Mouse (Mus musculus): ENCODE data around the gene Mmp17. TPM values are rescaled to one million over a fixed set of nuclear protein-coding genes. Genes with fewer than 3 reads are reported as not detected.

Mmp17 gene
- polyA plus RNA-seq, 1 experiment from 2014 or later, result 11.7 TPM

GRCm38 (mm10) chr5:129581015-129581414 is 3.0 kb upstream of the Mmp17 start:
- no peak for ATAC-seq
- 86% methylated on average over 7 of the region's 7 CpGs for WGBS

GRCm38 (mm10) chr5:129583331-129583730 is 638 bp upstream of the Mmp17 start:
- peaks cover 18% of the 10 kb centered on the region for H3K4me1 ChIP-seq (ENCODE audit: control insufficient read depth, insufficient read depth, low read length)
- peaks cover 9% of the 10 kb centered on the region; the same call in 1 of the 2 replicates for H3K27me3 ChIP-seq (ENCODE audit: control insufficient read depth, insufficient read depth, low read depth, low read length)
- peak; percentile 20 for ATAC-seq
- H3K36me3 ChIP-seq (ENCODE audit: control insufficient read depth, insufficient read depth, low read length), result no peaks in the 10 kb centered on the region
- H3K4me3 ChIP-seq (ENCODE audit: low read depth, low read length), result peak overlapping the region; percentile 90
- no peaks in the 10 kb centered on the region for H3K9me3 ChIP-seq (replicated peaks; ENCODE audit: control insufficient read depth, low read length, poor library complexity, severe bottlenecking)
- peak overlapping the region; percentile 95 for H3K4me2 ChIP-seq (ENCODE audit: low read length)
- H3K27ac ChIP-seq (ENCODE audit: low read length), result no peak overlapping the region
- peak overlapping the region; percentile 92 for H3K9ac ChIP-seq (ENCODE audit: low read depth, low read length)
- WGBS, result 4% methylated on average over 12 of the region's 12 CpGs

More at GRCm38 (mm10) chr5:129581015-129581414, 3.0 kb upstream of the Mmp17 start:
- Histone ChIP-seq H3K27me3 (ENCODE audit: control insufficient read depth, insufficient read depth, low read depth, low read length) (peaks cover 9% of the 10 kb centered on the region; the same call in 1 of the 2 replicates), H3K9ac (ENCODE audit: low read depth, low read length) (no peak overlapping the region), H3K4me2 (ENCODE audit: low read length) (no peak overlapping the region), H3K4me1 (ENCODE audit: control insufficient read depth, insufficient read depth, low read length) (peaks cover 13% of the 10 kb centered on the region), H3K4me3 (ENCODE audit: low read depth, low read length) (no peak overlapping the region), H3K27ac (ENCODE audit: low read length) (no peak overlapping the region), H3K36me3 (ENCODE audit: control insufficient read depth, insufficient read depth, low read length) (no peaks in the 10 kb centered on the region), H3K9me3 (replicated peaks; ENCODE audit: control insufficient read depth, low read length, poor library complexity, severe bottlenecking) (no peaks in the 10 kb centered on the region)

DNA sequence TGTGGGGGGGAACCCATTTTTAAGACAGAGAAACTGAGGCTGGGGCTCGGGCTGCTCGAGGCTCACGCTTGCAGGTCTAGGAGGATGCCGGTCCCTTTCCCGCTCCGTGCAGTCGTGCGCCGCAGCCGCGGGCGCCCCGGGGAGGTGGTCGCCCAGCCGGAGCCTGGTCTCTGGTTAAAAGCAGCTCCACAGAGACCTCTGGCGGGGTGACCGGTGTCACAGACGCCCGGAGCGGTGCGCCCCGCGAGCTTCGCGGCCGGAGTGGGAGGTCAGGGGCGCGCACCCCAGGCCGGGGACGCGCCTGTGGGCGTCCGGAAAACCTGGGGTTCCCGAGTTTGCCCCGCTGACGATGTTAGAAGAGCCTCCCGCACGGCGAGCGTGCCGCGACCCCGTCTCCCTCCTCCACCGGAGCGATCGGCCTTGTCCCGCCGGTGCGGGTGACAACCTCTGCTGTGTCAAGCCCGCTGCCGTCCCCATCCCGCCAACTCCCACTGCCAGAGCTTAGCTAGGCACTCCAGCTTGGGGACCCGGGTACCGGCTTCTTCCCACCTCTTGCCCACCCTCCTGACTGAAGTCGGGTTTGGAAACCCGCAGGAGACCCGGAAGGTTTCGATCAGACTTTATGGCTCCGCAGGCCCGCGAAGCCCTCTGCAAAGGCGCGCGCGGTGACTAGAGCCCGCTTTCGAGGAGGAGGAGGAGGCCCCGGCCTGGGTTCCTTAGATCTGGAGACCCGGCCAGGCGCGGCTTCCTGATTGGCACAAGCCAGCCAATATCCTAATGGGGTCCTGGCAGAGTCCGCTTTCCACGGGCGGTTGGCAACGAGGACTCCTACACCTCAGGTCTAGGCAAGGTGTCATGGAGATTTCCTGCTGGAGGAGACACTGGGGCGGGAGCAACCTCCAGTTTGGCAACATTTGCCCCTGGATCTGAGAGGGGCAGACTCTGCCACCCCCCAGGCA is 893 bp downstream of the Mmp17 start:
- Histone ChIP-seq H3K27me3 (ENCODE audit: control insufficient read depth, insufficient read depth, low read depth, low read length) (peaks cover 9% of the 10 kb centered on the region; the same call in 1 of the 2 replicates), H3K4me2 (ENCODE audit: low read length) (peak overlapping the region; percentile 95), H3K36me3 (ENCODE audit: control insufficient read depth, insufficient read depth, low read length) (no peaks in the 10 kb centered on the region), H3K27ac (ENCODE audit: low read length) (peak overlapping the region; percentile 43), H3K4me3 (ENCODE audit: low read depth, low read length) (peak overlapping the region; percentile 90), H3K4me1 (ENCODE audit: control insufficient read depth, insufficient read depth, low read length) (peaks cover 18% of the 10 kb centered on the region), H3K9ac (ENCODE audit: low read depth, low read length) (peak overlapping the region; percentile 92), H3K9me3 (replicated peaks; ENCODE audit: control insufficient read depth, low read length, poor library complexity, severe bottlenecking) (no peaks in the 10 kb centered on the region)
- WGBS, result 0% methylated on average over 76 of the region's 76 CpGs
- ATAC-seq, result peak; percentile 41; the same call in 1 of the 2 replicates

DNA sequence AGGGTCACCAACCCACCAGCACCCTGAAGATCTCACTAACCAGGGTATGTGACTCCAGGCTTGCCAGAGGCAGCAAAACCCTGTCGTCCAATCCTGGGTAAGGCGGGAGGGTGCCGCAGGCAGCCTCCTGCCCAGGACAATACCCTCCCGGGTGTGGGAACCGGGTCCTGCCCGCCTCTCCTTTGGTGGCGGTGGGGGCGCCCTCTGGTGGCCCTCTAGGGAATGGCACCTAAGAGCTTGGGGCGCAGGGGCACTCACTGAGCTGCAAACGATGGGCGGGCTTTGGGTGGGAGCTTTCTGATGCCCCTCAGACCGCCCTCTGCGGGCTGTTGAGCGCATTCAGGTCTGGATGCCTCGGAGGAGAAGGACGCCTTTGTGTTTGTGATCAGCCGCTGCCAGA is 2.0 kb downstream of the Mmp17 start:
- Histone ChIP-seq H3K4me3 (ENCODE audit: low read depth, low read length) (peak overlapping the region; percentile 90), H3K4me1 (ENCODE audit: control insufficient read depth, insufficient read depth, low read length) (peaks cover 24% of the 10 kb centered on the region), H3K9me3 (replicated peaks; ENCODE audit: control insufficient read depth, low read length, poor library complexity, severe bottlenecking) (no peaks in the 10 kb centered on the region), H3K9ac (ENCODE audit: low read depth, low read length) (peak overlapping the region; percentile 71), H3K27me3 (ENCODE audit: control insufficient read depth, insufficient read depth, low read depth, low read length) (peaks cover 8% of the 10 kb centered on the region; the same call in 1 of the 2 replicates), H3K4me2 (ENCODE audit: low read length) (peak overlapping the region; percentile 95), H3K36me3 (ENCODE audit: control insufficient read depth, insufficient read depth, low read length) (no peaks in the 10 kb centered on the region), H3K27ac (ENCODE audit: low read length) (peak overlapping the region; percentile 53)
- WGBS, result under 1% methylated on average over 17 of the region's 17 CpGs
- ATAC-seq, result peak; percentile 57

DNA sequence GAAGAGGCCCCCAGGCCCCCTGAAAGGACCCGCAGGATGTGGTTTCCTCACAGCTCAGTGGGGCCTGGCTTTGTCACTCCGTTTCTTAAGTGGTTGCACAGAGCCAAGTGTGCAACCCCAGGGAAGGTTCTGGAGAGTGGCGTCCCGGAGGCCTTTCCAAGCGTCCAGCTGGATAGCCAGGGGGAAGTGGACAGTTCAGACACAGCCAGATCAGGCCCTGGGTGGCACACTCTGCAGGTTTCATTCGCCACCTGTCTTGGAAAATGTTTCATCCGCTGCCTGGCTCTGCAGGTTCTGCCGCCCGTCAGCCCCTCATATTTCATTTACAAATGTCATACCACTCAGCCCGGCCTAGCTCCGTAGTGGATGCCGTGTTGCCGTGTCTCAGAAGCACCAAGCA is 2.5 kb downstream of the Mmp17 start:
- no peak for ATAC-seq
- Histone ChIP-seq H3K4me1 (ENCODE audit: control insufficient read depth, insufficient read depth, low read length) (peaks cover 28% of the 10 kb centered on the region), H3K9me3 (replicated peaks; ENCODE audit: control insufficient read depth, low read length, poor library complexity, severe bottlenecking) (no peaks in the 10 kb centered on the region), H3K4me2 (ENCODE audit: low read length) (peak overlapping the region; percentile 95), H3K27me3 (ENCODE audit: control insufficient read depth, insufficient read depth, low read depth, low read length) (peaks cover 7% of the 10 kb centered on the region; the same call in 1 of the 2 replicates), H3K27ac (ENCODE audit: low read length) (peak overlapping the region; percentile 53), H3K36me3 (ENCODE audit: control insufficient read depth, insufficient read depth, low read length) (no peaks in the 10 kb centered on the region), H3K9ac (ENCODE audit: low read depth, low read length) (peak overlapping the region; percentile 71), H3K4me3 (ENCODE audit: low read depth, low read length) (peak overlapping the region; percentile 90)
- WGBS, result 32% methylated on average over 13 of the region's 13 CpGs

DNA sequence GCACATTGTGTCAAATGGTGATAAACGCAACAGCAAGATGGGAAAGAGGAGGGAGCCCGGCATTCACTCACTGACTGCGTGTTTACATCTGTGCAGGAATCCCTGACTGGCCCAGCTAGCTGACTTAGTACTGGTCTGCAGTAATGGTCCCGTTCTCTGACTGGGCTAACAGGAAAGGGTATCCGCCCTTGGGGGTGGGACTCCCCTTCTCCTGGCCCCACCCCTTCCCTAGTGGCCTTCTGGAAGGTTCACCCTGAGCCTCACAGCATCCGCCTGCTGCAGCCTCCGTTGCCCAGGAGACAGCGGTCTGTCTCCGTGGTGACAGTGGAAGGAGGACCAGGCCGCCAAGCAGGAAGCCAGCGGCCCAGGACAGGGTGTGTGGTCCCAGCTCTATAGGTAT is 6.9 kb downstream of the Mmp17 start:
- peak overlapping the region; percentile 8 for H3K4me2 ChIP-seq (ENCODE audit: low read length)
- H3K9ac ChIP-seq (ENCODE audit: low read depth, low read length), result peak overlapping the region; percentile 47
- ATAC-seq, result peak; percentile 30; the same call in 1 of the 2 replicates
- H3K27me3 ChIP-seq (ENCODE audit: control insufficient read depth, insufficient read depth, low read depth, low read length), result no peaks in the 10 kb centered on the region
- WGBS, result 4% methylated on average over 10 of the region's 11 CpGs
- peaks cover 16% of the 10 kb centered on the region for H3K4me1 ChIP-seq (ENCODE audit: control insufficient read depth, insufficient read depth, low read length)
- H3K9me3 ChIP-seq (replicated peaks; ENCODE audit: control insufficient read depth, low read length, poor library complexity, severe bottlenecking), result no peaks in the 10 kb centered on the region
- no peaks in the 10 kb centered on the region for H3K36me3 ChIP-seq (ENCODE audit: control insufficient read depth, insufficient read depth, low read length)
- H3K4me3 ChIP-seq (ENCODE audit: low read depth, low read length), result no peak overlapping the region
- no peak overlapping the region for H3K27ac ChIP-seq (ENCODE audit: low read length)

GRCm38 (mm10) chr5:129594116-129595114 is 10.4 kb downstream of the Mmp17 start:
- WGBS, result 48% methylated on average over 19 of the region's 19 CpGs
- Histone ChIP-seq H3K9me3 (replicated peaks; ENCODE audit: control insufficient read depth, low read length, poor library complexity, severe bottlenecking) (no peaks in the 10 kb centered on the region; the same call in 1 of the 2 replicates), H3K27me3 (ENCODE audit: control insufficient read depth, insufficient read depth, low read depth, low read length) (no peaks in the 10 kb centered on the region), H3K4me3 (ENCODE audit: low read depth, low read length) (no peak overlapping the region), H3K36me3 (ENCODE audit: control insufficient read depth, insufficient read depth, low read length) (peaks cover 9% of the 10 kb centered on the region), H3K27ac (ENCODE audit: low read length) (no peak overlapping the region), H3K4me1 (ENCODE audit: control insufficient read depth, insufficient read depth, low read length) (peaks cover 10% of the 10 kb centered on the region), H3K9ac (ENCODE audit: low read depth, low read length) (no peak overlapping the region), H3K4me2 (ENCODE audit: low read length) (no peak overlapping the region)
- ATAC-seq, result peak; percentile 49

GRCm38 (mm10) chr5:129602071-129602487 is 18.1 kb downstream of the Mmp17 start:
- H3K36me3 ChIP-seq (ENCODE audit: control insufficient read depth, insufficient read depth, low read length), result peaks cover 14% of the 10 kb centered on the region; the same call in 1 of the 2 replicates
- H3K9ac ChIP-seq (ENCODE audit: low read depth, low read length), result no peak overlapping the region
- no peak overlapping the region for H3K27ac ChIP-seq (ENCODE audit: low read length)
- no peak overlapping the region for H3K4me2 ChIP-seq (ENCODE audit: low read length)
- no peak for ATAC-seq
- H3K27me3 ChIP-seq (ENCODE audit: control insufficient read depth, insufficient read depth, low read depth, low read length), result no peaks in the 10 kb centered on the region
- H3K4me1 ChIP-seq (ENCODE audit: control insufficient read depth, insufficient read depth, low read length), result no peaks in the 10 kb centered on the region
- no peak overlapping the region for H3K4me3 ChIP-seq (ENCODE audit: low read depth, low read length)
- 27% methylated on average over 16 of the region's 16 CpGs for WGBS
- H3K9me3 ChIP-seq (replicated peaks; ENCODE audit: control insufficient read depth, low read length, poor library complexity, severe bottlenecking), result no peaks in the 10 kb centered on the region; the same call in 1 of the 2 replicates
